Mouse (Mus musculus) A20 (cell line): ENCODE measurements around the gene Ccnb1ip1.

Experiments
- DNase-seq: peaks from one replicate; pipeline ENCODE4 v3.0.0-alpha.2; 2011; ENCODE audit warnings: low read depth, low spot score

The Ccnb1ip1 gene

GRCm38 (mm10) chr14:50784391-50785250, 22.9 kb downstream of the Ccnb1ip1 start:
- DNase-seq = peak; percentile 71

GRCm38 (mm10) chr14:50782166-50782565, 25.4 kb downstream of the Ccnb1ip1 start:
- DNase-seq = no peak

- DNase-seq = peak; percentile 42
Measured at GRCm38 (mm10) chr14:50771342-50771741, 36.2 kb downstream of the Ccnb1ip1 start.

GRCm38 (mm10) chr14:50765736-50766135, 41.8 kb downstream of the Ccnb1ip1 start:
- DNase-seq = no peak

- no peak for DNase-seq
Measured at GRCm38 (mm10) chr14:50758416-50759085, 49.0 kb downstream of the Ccnb1ip1 start.

GRCm38 (mm10) chr14:50744994-50745393, 62.5 kb downstream of the Ccnb1ip1 start, which contains the start of gene Olfr749:
Olfr749 (minus strand) TSS chr14:50745094.
- DNase-seq = no peak

- DNase-seq = no peak
Measured at GRCm38 (mm10) chr14:50741584-50741983, 65.9 kb downstream of the Ccnb1ip1 start.

- no peak for DNase-seq
Measured at GRCm38 (mm10) chr14:50740334-50740733, 67.2 kb downstream of the Ccnb1ip1 start.
